Mouse (Mus musculus) bone marrow macrophage, adult 2 months (primary cell): Measurements from ENCODE around the gene Soga1.

Experiments
- CTCF ChIP-seq: IDR thresholded peaks from 2 replicates; pipeline ENCODE4 v1.5.1; 2012; ENCODE audit warnings: low read depth, mild to moderate bottlenecking, low read length, moderate library complexity
- POLR2A ChIP-seq: IDR thresholded peaks from 2 replicates; pipeline ENCODE4 v1.6.1; 2012; ENCODE audit warnings: mild to moderate bottlenecking, low read depth, low read length, borderline replicate concordance

- no peak for TF ChIP-seq CTCF
- TF ChIP-seq POLR2A = no peak
These were observed 35.5 kb downstream of the Soga1 start for GRCm38 (mm10) chr2:157043556-157043955.
